Mouse (Mus musculus) ovary, postnatal 36 days (tissue): ENCODE measurements at regions not wholly inside any gene's neighbourhood (a gene's known extent, or its start where the extent isn't known, plus 50 kb on each side); places are given as distances from the start of the nearest gene placed in this dataset.
A peak's percentile ranks its signal among the peaks of the same experiment; 100 is the strongest.
"Not testable (repeated sequence)": the region's sequence is repeated elsewhere in the genome, so short reads cannot be mapped to it uniquely, and the experiment has no call there.

Source experiments
- DNase-seq: peaks from one replicate; pipeline ENCODE4 v3.0.0; 2022; ENCODE audit warnings: low spot score, mixed read lengths

DNA sequence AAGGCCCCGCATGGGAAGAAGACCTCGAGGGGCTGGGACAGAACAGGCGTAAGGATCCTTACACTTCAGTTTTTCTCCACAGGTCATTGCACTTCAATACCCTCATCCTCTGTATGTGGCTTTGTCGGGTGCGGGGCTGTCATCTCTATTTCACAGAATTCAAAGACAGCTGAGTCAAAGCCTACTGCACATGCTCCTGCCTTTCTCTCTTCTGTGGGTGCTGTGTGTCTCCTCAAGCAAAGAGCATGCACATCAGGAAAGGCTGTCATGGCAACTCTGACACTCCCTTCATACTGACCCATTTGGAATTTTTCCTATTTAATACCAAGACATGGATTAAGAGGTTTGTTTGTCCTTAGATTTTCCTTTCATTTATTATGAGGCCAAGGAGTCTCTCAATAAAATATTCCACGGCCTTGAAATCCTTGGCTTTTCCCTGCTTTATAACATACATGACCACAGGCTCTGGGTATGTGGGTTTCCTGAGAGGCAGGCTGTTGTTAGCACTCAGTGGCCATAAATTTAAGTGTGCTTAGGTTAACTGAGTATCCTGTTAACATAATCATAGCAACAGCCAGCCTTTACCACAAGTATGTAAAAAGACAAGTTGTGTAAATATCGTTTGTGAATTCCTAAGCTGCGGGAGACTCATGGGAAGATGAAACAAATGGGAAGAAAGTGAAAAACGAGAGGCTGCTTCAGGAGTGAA lies 574.5 kb downstream of the Dcdc2c start:
- DNase-seq: no peak

GRCm38 (mm10) chr12:27962908-27963307 lies 589.3 kb downstream of the Dcdc2c start:
- no peak for DNase-seq

GRCm38 (mm10) chr12:27960064-27960463 lies 592.1 kb downstream of the Dcdc2c start:
- DNase-seq: no peak

DNA sequence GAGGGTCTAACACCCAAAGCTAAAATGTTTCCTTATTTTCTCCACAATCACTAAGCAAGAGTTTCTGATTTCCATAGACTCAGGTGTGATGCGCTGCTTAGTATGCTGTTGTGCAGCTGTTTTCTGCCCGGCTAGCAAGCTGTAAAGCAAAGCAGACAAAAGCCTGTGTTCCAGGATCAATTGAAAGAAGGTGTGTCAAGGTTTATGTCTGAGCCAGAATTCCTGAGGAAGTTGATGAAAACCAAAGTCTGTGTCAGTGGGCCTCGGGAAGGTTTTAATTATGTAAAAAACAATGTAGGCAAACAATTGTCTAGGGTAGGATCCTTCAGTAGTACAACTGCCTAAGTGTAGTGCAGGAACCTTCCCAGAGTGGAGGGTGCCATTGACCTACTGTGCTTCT lies 604.6 kb downstream of the Dcdc2c start:
- no peak for DNase-seq

DNA sequence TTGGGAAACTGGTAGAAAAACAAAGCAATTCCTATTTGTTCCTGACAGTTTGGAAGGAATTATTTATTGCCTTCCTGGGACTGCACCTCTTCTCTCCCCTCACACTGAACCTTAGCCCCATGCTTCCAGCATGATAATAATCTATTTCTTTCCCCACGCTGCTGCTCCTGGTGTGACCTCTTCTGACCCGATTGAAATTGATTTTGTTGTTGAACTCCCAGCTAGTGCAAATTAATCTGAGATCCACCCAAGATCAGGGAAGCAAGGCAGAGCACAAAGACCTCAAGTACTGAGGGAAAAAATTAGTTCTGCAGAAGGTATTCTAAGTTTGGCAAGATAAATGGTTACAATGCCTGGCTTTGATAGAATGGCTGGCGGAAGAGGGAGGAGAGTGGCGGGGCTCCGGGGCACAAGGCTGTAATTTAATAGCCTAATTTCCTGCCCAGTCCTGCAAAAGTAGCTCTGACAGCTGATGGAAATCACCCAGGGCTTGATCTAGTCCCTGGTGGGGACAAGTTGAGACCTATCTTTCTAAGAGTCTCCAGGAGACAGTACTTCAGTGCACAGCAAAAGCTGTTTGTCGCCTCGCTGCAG lies 604.6 kb upstream of the Sox11 start:
- DNase-seq: no peak

GRCm38 (mm10) chr12:27945411-27945810 lies 603.0 kb upstream of the Sox11 start:
- no peak for DNase-seq

DNA sequence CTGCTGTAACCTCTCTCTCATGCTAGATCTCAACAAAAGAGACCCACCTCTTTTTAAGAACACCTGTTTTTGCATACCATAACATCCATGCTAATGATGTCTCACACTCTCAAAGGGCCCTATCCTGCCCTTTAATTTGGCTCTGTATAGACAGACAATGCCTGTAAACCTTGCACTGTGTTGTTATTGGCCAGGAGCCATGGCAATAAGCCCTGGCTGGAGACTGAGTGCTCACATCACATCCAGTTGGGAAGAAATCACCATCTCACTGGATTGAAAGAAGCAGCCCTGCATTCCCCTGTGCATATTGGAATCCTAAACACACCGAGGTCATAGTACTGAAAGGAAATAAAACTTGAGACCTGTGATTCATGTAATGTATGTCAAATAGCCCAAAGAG lies 598.7 kb upstream of the Sox11 start:
- no peak for DNase-seq

DNA sequence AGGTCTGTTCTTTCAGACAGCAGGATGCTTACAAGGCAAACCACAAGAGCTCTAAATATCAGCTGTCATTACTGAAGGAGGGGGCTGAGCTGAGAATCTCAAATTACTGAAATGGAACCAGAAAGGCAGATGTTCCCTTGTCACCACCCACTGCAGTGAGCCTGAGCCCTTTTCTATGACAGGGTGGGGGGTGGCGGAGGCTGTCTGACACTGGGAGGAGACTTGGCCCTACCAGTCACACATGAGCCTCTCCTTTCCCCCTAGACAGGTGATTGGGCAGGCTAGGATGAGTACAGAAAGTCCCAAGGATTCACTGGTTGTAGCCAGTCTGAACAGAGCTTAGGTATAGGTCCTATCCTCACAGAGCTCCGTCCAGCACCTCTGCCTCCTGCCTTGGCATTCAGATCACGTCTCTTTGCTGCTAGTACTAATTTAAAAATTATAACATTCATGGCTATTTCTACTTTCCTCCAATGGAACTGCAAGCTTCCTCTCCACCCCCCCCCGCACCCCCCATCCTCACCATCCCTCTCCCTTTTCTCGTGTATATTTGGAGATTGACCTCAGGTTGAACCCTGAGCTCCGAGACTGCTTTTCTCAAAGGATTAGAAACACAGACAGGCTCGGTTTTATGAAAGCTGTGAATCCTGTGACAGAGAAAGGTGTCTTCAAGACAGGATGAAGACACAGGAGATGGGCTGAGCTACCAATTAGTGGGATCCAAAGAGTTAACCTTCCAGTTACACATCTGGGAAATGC lies 590.2 kb upstream of the Sox11 start:
- no peak for DNase-seq

DNA sequence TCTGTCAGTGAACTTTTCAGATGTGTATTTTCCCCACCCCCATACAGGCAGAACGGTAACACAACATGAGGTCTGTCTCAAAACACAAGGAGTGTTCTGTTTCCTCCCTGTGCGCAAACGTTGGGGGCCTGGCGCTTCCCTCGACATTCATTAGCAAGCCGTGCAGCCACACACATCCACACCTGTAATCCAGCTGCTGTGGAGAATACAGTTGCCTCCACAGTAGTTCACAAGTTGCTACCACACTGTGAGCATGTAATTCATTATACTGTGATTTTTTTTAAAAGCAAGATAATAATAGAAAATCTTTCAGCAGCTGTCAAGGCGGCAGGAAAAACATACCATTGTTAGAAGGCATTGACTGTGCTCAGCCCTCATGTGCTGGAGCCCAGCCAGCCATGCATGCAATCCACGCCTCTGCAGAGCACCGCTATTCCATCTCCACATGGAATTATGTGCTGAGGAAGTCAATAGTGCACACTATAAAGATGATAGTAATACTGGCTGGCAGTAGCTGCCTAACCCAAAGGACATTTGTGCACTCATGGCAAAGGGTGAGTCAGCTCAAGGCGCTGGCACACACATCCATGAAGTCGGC lies 586.1 kb upstream of the Sox11 start:
- DNase-seq: no peak

DNA sequence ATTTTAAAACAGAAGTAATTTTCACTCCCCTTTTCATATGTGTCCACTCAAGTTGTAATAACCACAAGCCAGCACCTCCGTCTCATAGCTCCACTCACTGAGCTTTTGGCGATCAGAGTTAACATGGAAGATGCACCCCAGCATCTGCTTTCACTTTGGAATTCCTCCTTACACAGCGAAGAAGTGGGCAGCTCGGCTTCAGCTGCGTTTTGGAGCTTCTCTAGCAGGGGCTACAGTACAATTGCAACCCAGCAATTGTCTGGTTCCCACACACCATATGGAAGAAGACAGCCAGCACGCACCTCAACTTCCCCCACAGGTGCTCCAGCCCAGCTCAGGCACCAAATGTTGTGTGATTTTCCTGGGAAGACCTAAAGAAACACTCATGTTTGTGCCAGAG lies 584.4 kb upstream of the Sox11 start:
- no peak for DNase-seq

- DNase-seq: no peak
These were observed 578.2 kb upstream of the Sox11 start for GRCm38 (mm10) chr12:27920607-27921006.

- DNase-seq: no peak
These were observed 574.1 kb upstream of the Sox11 start for GRCm38 (mm10) chr12:27916401-27916920.

GRCm38 (mm10) chr12:27909417-27910100 lies 567.2 kb upstream of the Sox11 start:
- DNase-seq: no peak

DNA sequence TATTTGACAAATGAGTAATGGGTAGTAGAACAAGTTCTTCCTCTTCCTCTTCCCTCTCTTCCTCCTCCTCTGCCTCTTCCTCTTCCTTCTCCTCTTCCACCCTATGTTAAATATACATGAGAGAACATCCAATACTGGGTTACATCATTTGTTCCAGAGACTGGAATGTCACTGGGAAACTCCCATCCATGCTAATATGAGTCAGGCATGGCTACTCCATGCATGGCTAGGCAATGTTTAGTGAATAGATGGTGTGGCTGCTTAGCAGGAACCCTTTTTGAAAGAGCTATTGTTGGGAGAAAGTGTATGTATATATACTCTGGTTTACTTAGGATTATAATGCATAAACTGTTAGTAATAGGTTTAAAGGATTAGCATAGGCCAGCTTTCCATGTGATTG lies 554.3 kb upstream of the Sox11 start:
- not testable (repeated sequence) for DNase-seq

GRCm38 (mm10) chr12:27881720-27882119 lies 539.3 kb upstream of the Sox11 start:
- DNase-seq: no peak

GRCm38 (mm10) chr12:27866421-27866820 lies 524.0 kb upstream of the Sox11 start:
- no peak for DNase-seq

- peak; percentile 12 for DNase-seq
These were observed 507.2 kb upstream of the Sox11 start for GRCm38 (mm10) chr12:27849537-27849936.

- DNase-seq: no peak
These were observed 506.7 kb upstream of the Sox11 start for GRCm38 (mm10) chr12:27849099-27849498.

DNA sequence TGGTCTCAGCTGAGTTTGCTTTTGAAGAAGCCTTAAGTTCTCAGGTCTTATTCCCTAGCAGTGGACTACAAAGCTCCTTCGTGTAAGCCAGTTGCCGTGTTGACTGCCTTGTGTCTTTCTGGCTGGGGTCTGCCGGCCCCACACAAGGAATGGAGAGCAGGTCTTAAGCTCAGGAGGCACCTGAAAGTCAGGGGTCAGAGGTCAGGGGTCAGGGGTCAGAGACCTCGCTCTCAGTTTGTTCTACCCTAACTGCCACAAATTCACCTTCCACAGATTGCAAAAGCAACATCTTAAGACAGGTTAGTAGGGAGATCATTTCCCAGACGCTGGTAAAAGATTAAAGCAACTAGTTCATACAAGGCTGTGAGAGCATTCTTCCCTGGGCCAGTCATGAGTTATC lies 505.8 kb upstream of the Sox11 start:
- DNase-seq: no peak

GRCm38 (mm10) chr12:27847397-27847796 lies 505.0 kb upstream of the Sox11 start:
- no peak for DNase-seq

GRCm38 (mm10) chr12:27844958-27845357 lies 502.6 kb upstream of the Sox11 start:
- no peak for DNase-seq

DNA sequence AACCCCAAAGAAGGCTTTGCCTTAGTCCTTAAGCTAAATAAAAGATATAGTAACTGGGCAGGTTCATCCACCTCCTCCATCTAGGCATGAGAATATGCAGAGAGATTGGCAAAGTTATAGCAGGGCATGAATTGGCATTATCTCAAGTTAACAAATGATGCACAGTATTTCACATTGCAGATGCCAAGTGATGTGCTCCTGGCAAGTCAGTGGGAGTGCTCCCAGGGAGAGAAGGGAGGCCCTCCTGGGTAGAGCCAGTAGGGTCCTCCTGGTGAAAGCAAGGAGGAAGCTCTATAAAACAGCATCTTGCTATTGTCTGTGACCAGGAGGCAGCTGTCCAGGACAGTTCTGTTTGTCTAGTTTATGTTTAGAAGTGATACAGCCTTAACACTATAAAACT lies 496.6 kb upstream of the Sox11 start:
- DNase-seq: no peak
